Mouse (Mus musculus) liver, embryonic 12.5 days (tissue): ENCODE results near the gene Dock9. TPM values are rescaled to one million over a fixed set of nuclear protein-coding genes. Genes with fewer than 3 reads are reported as not detected.

Source experiments
- ATAC-seq: fragments of 200-750 bp; cut with Nextera tagmentation; 2 replicates; pipeline ENCODE4 v1.8.0; 2017; ENCODE audit warnings: moderate number of reproducible peaks, mild to moderate bottlenecking, moderate library complexity
- H3K27ac ChIP-seq: fragments of 300-500 bp; sonication (generic); 2 replicates; pipeline ENCODE4 v1.5.1; 2016; ENCODE audit warnings: mild to moderate bottlenecking
- H3K27me3 ChIP-seq: fragments of 300-500 bp; sonication (generic); replicated peaks from 2 replicates; pipeline ENCODE4 v1.6.1; 2016; ENCODE audit warnings: mild to moderate bottlenecking, moderate library complexity
- H3K36me3 ChIP-seq: fragments of 300-500 bp; sonication (generic); 2 replicates; pipeline ENCODE4 v1.6.1; 2016; ENCODE audit warnings: mild to moderate bottlenecking, moderate library complexity
- H3K4me1 ChIP-seq: fragments of 300-500 bp; sonication (generic); 2 replicates; pipeline ENCODE4 v1.6.1; 2016
- H3K4me2 ChIP-seq: fragments of 300-500 bp; sonication (generic); 2 replicates; pipeline ENCODE4 v1.6.1; 2016; ENCODE audit warnings: mild to moderate bottlenecking, moderate library complexity
- H3K4me3 ChIP-seq: fragments of 300-500 bp; sonication (generic); 2 replicates; pipeline ENCODE4 v1.5.1; 2016; ENCODE audit warnings: mild to moderate bottlenecking, moderate library complexity
- H3K9ac ChIP-seq: fragments of 300-500 bp; sonication (generic); 2 replicates; pipeline ENCODE4 v1.6.1; 2016; ENCODE audit warnings: mild to moderate bottlenecking, moderate library complexity
- H3K9me3 ChIP-seq: fragments of 300-500 bp; sonication (generic); replicated peaks from 2 replicates; pipeline ENCODE4 v1.6.1; 2016; ENCODE audit warnings: mild to moderate bottlenecking, moderate library complexity
- WGBS: fragments of 180-500 bp; shearing (Covaris S2); methylation state at CpG from one replicate; pipeline ENCODE4 v1.1.7; 2016; ENCODE audit not compliant: insufficient replicate concordance; 5-methylcytosine and 5-hydroxymethylcytosine counted together
- polyA plus RNA-seq: library from polyadenylated mRNA; unstranded; fragments of >200 nt; fragmentation: Nextera tagmentation; extraction: Ambion mirVana; gene quantifications from 2 replicates; pipeline ENCODE4 v1.2.1, GENCODE M21; 2016

Gene Dock9
- polyA plus RNA-seq: 2.0 and 2.7 TPM in 2 replicates

- under 1% methylated on average over 92 of the region's 106 CpGs for WGBS
Observed at GRCm38 (mm10) chr14:121797457-121798410, at the start of gene Dock9. Gene Dock9, minus strand, starts transcription at chr14:121797837.

DNA sequence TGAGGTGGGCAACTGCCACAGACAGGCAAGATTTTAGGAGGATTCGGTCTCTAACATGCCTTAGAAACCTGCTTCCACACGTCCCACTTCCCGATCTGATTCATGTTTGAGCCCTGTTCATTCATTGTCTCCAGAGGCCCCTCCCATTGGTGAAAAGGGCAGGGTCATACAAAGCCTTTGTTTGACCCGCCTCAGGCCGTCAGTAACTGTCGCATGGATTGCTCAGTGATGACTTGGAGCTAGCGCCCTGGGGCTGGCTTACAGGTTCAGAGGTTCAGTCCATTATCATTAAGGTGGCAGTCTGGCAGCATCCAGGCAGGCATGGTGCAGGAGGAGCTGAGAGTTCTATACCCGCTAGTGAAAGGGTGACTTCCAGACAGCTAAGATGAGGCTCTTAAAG, 46.8 kb upstream of the Dock9 start:
- no peak overlapping the region for H3K27ac ChIP-seq
- no peaks in the 10 kb centered on the region for H3K27me3 ChIP-seq
- H3K4me2 ChIP-seq: no peak overlapping the region
- no peak overlapping the region for H3K4me3 ChIP-seq
- no peaks in the 10 kb centered on the region for H3K4me1 ChIP-seq
- H3K9ac ChIP-seq: no peak overlapping the region
- WGBS: 60% methylated on average over 8 of the region's 8 CpGs
- no peak for ATAC-seq
- H3K9me3 ChIP-seq: no peaks in the 10 kb centered on the region
- no peaks in the 10 kb centered on the region for H3K36me3 ChIP-seq

More at GRCm38 (mm10) chr14:121797457-121798410, at the start of gene Dock9:
- H3K27ac ChIP-seq: peak within 1 kb of the TSS; percentile 86
- no peaks in the 10 kb centered on the region for H3K9me3 ChIP-seq
- H3K4me3 ChIP-seq: peak within 1 kb of the TSS; percentile 69
- H3K27me3 ChIP-seq: peaks cover 20% of the 10 kb centered on the region
- peak; percentile 89 for ATAC-seq
- no peaks in the 10 kb centered on the region for H3K36me3 ChIP-seq
- H3K4me2 ChIP-seq: peak within 1 kb of the TSS; percentile 95
- H3K9ac ChIP-seq: peak within 1 kb of the TSS; percentile 71
- peaks cover 38% of the 10 kb centered on the region for H3K4me1 ChIP-seq

- 58% methylated on average over 8 of the region's 8 CpGs for WGBS
- Histone ChIP-seq H3K36me3 (no peaks in the 10 kb centered on the region), H3K9ac (no peak overlapping the region), H3K27ac (no peak overlapping the region), H3K4me3 (no peak overlapping the region), H3K4me1 (no peaks in the 10 kb centered on the region), H3K9me3 (peaks cover 11% of the 10 kb centered on the region; the same call in 1 of the 2 replicates), H3K27me3 (no peaks in the 10 kb centered on the region), H3K4me2 (no peak overlapping the region)
- no peak for ATAC-seq
Observed at GRCm38 (mm10) chr14:121840217-121840616, 42.6 kb upstream of the Dock9 start.

DNA sequence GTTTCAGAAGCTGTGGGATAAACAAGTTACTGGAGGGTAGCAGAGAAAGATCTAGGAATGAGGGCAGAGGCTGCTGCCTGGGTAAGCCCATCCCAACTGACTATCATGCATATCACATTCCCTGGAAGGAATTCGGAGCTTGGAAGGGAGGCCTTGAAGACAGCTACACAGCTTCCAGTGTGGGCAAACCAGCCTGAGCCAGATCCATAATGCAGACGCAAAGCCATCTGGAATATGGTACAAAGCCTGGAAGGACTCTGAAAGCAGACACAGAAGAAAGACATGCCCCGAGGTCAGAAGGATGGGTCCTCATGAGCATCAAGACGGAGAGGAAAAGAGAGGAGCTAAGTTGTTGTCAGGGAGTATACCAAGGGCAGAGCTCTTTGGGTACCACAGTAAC, 40.5 kb upstream of the Dock9 start:
- H3K9ac ChIP-seq: no peak overlapping the region
- no peaks in the 10 kb centered on the region for H3K4me1 ChIP-seq
- no peak overlapping the region for H3K4me3 ChIP-seq
- no peak for ATAC-seq
- WGBS: 71% methylated on average over 4 of the region's 4 CpGs
- H3K27ac ChIP-seq: no peak overlapping the region
- H3K4me2 ChIP-seq: no peak overlapping the region
- no peaks in the 10 kb centered on the region for H3K36me3 ChIP-seq
- no peaks in the 10 kb centered on the region for H3K27me3 ChIP-seq
- peaks cover 13% of the 10 kb centered on the region; the same call in 1 of the 2 replicates for H3K9me3 ChIP-seq

GRCm38 (mm10) chr14:121833001-121833520, 35.4 kb upstream of the Dock9 start:
- Histone ChIP-seq H3K4me3 (no peak overlapping the region), H3K4me1 (no peaks in the 10 kb centered on the region), H3K27me3 (no peaks in the 10 kb centered on the region), H3K36me3 (no peaks in the 10 kb centered on the region), H3K4me2 (no peak overlapping the region), H3K9me3 (peaks cover 5% of the 10 kb centered on the region; the same call in 1 of the 2 replicates), H3K27ac (no peak overlapping the region), H3K9ac (no peak overlapping the region)
- whole genome bisulfite sequencing: 73% methylated on average over 2 of the region's 2 CpGs
- ATAC-seq: no peak

DNA sequence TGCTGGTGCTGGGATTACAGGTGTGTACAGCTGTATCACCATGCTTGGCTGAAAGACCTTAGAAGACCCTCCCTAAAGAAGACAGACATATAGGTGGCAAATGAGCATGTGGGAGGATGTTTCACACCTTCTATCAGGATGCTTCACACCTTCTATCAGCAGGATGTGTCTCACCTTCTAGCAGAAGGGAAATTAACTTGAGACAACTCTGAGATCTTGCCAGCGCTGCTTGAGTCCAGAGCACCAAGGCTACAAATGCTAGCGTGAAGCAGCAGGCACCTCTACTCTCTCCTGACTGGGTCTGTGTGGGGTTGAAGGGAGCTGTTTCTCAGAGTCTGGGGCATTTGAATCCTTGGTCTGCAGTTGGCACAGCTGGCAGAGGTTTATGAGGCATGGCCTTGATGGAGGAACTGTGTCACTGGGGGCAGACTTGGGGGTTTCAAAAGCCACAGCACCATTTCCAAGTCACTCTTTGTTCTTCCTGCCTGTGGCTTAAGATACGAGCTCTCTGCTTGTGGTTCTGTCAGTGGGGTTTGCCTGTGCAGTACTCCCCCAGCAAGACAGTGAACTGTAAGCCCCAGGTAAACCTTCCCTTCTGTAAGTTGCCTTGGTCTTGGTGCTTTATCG, 32.3 kb upstream of the Dock9 start:
- Histone ChIP-seq H3K36me3 (no peaks in the 10 kb centered on the region), H3K4me3 (no peak overlapping the region), H3K9ac (no peak overlapping the region), H3K9me3 (no peaks in the 10 kb centered on the region), H3K27me3 (no peaks in the 10 kb centered on the region), H3K27ac (no peak overlapping the region), H3K4me2 (no peak overlapping the region), H3K4me1 (no peaks in the 10 kb centered on the region)
- ATAC-seq: no peak
- 61% methylated on average over 4 of the region's 4 CpGs for WGBS

- Histone ChIP-seq H3K4me2 (no peak overlapping the region), H3K9me3 (no peaks in the 10 kb centered on the region), H3K27me3 (no peaks in the 10 kb centered on the region), H3K36me3 (no peaks in the 10 kb centered on the region), H3K4me1 (peaks cover 13% of the 10 kb centered on the region), H3K4me3 (no peak overlapping the region), H3K27ac (no peak overlapping the region), H3K9ac (no peak overlapping the region)
- no peak for ATAC-seq
- 63% methylated on average over 7 of the region's 7 CpGs for WGBS
Observed at GRCm38 (mm10) chr14:121827091-121827490, 29.5 kb upstream of the Dock9 start.

GRCm38 (mm10) chr14:121825521-121826445, 28.1 kb upstream of the Dock9 start:
- no peaks in the 10 kb centered on the region for H3K9me3 ChIP-seq
- no peak overlapping the region for H3K9ac ChIP-seq
- H3K27me3 ChIP-seq: no peaks in the 10 kb centered on the region
- H3K4me3 ChIP-seq: no peak overlapping the region
- peaks cover 13% of the 10 kb centered on the region for H3K4me1 ChIP-seq
- H3K27ac ChIP-seq: no peak overlapping the region
- H3K36me3 ChIP-seq: no peaks in the 10 kb centered on the region
- ATAC-seq: no peak
- no peak overlapping the region for H3K4me2 ChIP-seq
- WGBS: 62% methylated on average over 10 of the region's 10 CpGs

GRCm38 (mm10) chr14:121824322-121825103, 26.9 kb upstream of the Dock9 start:
- no peak overlapping the region for H3K27ac ChIP-seq
- H3K4me2 ChIP-seq: no peak overlapping the region
- 54% methylated on average over 10 of the region's 11 CpGs for WGBS
- no peaks in the 10 kb centered on the region for H3K9me3 ChIP-seq
- no peaks in the 10 kb centered on the region for H3K27me3 ChIP-seq
- H3K36me3 ChIP-seq: no peaks in the 10 kb centered on the region
- H3K4me3 ChIP-seq: no peak overlapping the region
- no peak overlapping the region for H3K9ac ChIP-seq
- peak; percentile 69 for ATAC-seq
- H3K4me1 ChIP-seq: peaks cover 13% of the 10 kb centered on the region

DNA sequence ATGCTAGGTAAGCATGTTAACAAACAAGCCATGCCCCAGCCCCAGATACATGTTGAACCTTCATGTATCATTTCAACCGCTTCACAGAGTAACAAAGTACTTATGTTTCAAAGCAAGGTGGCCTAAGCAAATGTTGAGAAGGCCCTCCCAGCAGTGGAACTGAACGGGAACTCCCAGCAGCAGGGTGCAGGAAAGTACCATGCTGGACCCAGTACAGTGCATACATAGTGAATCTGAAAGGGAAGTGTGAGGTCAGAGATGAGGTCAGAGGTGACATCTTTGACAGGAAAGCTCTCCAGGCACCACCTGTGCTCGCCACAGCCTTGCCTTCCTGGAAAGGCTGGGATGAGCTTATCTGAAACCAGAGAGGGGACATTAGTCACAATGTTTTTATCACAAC, 25.4 kb upstream of the Dock9 start:
- no peaks in the 10 kb centered on the region for H3K36me3 ChIP-seq
- H3K27me3 ChIP-seq: no peaks in the 10 kb centered on the region
- H3K4me2 ChIP-seq: no peak overlapping the region
- ATAC-seq: no peak
- WGBS: 55% methylated on average over 3 of the region's 3 CpGs
- no peak overlapping the region for H3K9ac ChIP-seq
- no peak overlapping the region for H3K4me3 ChIP-seq
- no peaks in the 10 kb centered on the region for H3K9me3 ChIP-seq
- no peak overlapping the region for H3K27ac ChIP-seq
- peaks cover 13% of the 10 kb centered on the region for H3K4me1 ChIP-seq

DNA sequence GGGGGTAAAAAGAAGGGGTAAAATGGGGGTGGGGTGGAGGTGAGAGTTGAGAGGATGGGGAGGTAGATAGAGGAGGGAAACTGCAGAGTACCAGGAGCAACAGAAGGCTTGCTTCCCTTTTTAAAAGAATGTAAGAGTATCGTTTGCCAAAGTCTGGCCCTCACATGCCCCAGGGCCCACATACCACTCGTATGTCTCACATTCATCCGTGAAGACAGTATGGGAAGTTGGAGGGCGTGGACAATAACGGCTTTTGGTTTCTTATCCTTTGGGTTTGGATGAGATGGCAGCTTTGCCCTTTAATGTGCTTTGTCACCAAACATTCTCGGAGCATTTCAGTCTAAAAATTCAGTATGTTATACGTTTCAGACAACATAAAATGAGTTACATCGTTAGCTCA, 24.9 kb upstream of the Dock9 start:
- no peak overlapping the region for H3K27ac ChIP-seq
- no peaks in the 10 kb centered on the region for H3K27me3 ChIP-seq
- H3K9ac ChIP-seq: no peak overlapping the region
- ATAC-seq: no peak
- 65% methylated on average over 8 of the region's 8 CpGs for WGBS
- no peak overlapping the region for H3K4me3 ChIP-seq
- H3K9me3 ChIP-seq: no peaks in the 10 kb centered on the region
- no peaks in the 10 kb centered on the region for H3K36me3 ChIP-seq
- H3K4me2 ChIP-seq: no peak overlapping the region
- H3K4me1 ChIP-seq: peaks cover 13% of the 10 kb centered on the region
